Mouse (Mus musculus) regulatory T cell (primary cell): Measurements from ENCODE around the gene Cables2.

ENCODE experiments used
- in situ Hi-C: fragments of 300-600 bp; cut with MboI, MseI; formaldehyde crosslinking; loops from one replicate; pipeline ENCODE4 v1.15.1; 2025; ENCODE audit warnings: high pct_unique_total_duplicates

Cables2 gene

DNA sequence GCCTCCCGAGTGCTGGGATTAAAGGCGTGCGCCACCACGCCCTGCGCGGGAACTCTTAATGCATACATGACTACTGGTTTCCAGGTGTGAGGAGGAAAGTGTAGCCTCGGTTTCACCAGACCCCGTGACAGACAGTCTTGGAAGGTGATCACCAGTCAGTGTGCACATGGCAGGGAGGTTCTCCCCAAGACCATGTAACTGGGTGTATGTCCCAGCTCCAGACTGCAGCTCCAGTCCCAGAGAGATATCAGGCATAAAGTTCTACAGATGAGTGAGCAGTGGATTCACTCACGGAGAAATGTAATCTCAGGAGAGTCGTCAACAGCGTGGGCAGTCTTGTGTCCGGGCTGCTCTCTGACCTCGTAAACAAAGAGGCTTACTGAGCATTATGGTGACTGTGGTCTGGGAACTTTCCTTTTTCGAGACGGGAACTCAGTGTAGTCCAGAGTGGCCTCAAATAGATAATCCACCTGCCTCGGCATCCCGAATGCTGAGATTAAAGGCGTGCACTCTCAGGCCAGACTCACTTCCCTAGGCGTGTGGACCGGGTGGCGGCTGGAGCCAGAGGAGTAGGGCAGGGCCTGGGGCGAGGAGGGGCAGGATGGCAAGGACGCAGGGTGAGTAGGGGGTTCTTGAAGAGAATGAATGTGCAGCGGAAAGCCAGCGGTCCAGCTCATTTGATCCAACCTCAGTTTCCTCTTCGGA is 16.8 kb downstream of the Cables2 start:
- in situ Hi-C loops = loop anchor here (10.0 kb wide), 1 partner anchor 468 kb away; the partner anchor contains the start of gene Slc17a9

- in situ Hi-C loops = loop anchor here (10.0 kb wide), 1 partner anchor 469 kb away; the partner anchor contains the start of gene Slc17a9
Measured at GRCm38 (mm10) chr2:180255701-180256100, 17.6 kb downstream of the Cables2 start.

DNA sequence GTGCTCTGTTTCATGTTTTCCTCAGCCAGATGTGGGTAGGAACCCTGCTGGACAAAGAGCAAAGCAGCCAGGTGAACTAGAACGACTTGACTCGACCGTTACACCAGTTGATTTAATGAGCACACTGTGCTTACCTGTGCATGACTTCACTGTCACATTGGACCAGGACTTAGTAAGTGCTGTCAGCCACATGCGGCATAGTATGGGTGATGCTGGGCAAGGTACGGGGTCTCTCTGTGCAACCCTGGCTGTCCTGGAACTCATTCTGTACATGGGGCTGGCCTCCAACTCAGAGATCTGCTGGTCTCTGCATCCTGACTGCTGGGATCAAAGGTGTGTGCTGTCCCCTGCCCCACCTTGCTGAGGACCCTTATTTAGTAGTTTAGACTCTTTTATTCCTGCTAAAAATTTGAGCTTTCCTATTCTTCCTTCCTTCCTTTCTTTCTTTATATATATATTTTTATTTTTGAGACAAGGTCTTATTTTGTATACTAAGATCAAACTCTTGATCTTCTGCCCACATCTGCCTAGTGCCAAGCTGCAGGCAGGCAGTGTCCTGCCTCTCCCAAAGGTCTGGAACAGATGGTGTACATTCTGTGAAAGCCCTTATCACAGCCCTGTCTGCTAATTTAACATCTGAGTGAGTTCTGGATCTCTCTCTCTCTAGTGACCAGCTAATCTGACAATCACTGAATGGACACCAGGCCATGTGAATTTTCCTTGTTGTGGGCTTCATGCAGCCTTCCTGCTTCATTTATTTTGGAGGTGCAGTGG is 18.7 kb downstream of the Cables2 start:
- in situ Hi-C loops = loop anchor here (5.0 to 10.0 kb wide), 3 partner anchors 42 to 470 kb away; partner anchors contain the start of gene Slc17a9

GRCm38 (mm10) chr2:180251838-180252237 is 21.5 kb downstream of the Cables2 start:
- in situ Hi-C loops = loop anchor here (5.0 to 10.0 kb wide), 3 partner anchors 40 to 473 kb away; partner anchors contain the start of gene Slc17a9

DNA sequence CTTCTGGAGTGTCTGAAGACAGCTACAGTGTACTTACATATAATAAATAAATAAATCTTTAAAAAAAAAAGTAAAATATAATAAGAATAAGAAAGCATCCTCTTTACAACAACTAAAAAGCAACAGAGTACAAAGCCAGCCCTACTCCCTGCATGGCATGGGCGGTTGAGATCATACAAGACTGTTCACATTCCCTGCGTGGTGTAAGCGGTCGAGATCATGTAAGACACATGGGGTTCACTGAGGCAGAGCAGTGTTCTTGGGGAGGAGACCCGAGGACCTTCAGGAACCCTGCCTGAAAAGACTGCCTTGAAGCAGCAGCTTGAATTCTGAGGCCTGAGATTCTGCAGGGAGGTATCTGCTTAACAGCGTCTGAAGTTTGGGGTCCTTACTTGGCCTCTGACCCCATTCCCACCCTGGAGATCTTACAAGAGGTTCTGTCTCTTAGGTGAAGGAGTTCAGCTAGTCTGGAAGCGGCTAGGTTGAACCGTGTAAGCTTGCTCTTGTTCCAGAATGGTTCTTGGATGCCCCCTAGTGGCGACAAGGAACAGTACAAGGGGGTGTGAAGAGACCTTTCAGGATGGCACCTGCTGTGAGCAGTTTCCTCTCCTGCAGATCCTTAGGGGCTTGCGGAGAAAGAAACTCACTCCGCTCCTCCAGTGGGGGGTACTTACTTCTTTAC is 22.2 kb downstream of the Cables2 start:
- in situ Hi-C loops = loop anchor here (5.0 to 10.0 kb wide), 3 partner anchors 39 to 474 kb away; partner anchors contain the start of gene Slc17a9

DNA sequence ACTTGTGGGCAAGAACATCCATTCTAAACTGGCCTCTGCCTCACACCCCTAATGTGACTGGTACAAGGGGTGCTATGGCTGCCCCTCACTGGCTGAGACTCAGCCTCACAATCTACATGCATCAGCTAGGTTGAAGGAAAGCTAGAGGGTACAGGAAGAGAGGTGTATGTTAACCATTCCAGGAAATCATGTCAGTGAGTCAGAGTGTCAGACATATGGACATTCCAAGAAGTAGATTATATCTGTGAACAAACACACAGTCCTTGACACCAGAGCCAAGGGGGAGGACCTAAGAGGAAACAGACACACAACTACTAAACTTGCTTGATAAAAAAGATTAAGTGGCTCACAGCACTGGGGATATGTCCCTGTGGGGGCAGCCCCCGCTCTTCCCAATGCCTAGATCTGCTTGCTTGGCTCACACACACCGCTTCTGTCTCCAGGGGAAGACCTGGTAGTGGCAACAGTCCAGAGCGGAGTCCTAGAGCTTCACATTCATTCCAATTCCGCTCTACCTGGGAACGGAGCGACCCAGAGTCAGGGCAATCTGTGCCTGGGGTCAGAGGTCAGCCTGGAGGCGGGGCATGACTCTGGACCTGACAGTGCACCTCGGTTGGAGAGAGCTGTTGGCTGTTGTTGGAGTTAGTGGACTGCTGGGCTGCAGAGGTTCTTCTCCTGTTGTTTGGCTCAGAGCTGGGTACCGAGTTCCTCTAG is 24.2 kb downstream of the Cables2 start:
- in situ Hi-C loops = no loop called here

GRCm38 (mm10) chr2:180247916-180248315 is 25.4 kb downstream of the Cables2 start:
- in situ Hi-C loops = no loop called here

- in situ Hi-C loops = no loop called here
Measured at GRCm38 (mm10) chr2:180243108-180243507, 30.2 kb downstream of the Cables2 start.

DNA sequence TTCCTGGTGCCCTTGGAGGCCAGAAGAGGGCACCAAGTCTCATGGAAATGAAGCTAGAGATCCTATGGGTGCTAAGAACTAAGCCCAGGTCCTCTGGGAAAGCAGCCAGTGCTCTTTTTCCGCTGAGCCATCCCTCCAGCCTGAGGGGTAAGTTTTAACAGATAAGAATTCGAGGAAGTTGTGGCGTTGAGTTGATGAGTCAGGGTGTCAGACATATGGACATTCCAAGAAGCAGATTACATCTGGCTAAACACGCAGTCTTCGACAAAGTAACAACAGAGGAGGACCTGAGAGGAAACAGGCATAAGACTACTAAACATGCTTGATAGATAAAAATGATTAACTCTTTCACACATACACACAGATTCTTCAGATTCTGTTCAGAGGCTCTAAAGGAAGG is 34.7 kb downstream of the Cables2 start:
- in situ Hi-C loops = no loop called here

GRCm38 (mm10) chr2:180237601-180238345 is 35.5 kb downstream of the Cables2 start:
- in situ Hi-C loops = no loop called here

DNA sequence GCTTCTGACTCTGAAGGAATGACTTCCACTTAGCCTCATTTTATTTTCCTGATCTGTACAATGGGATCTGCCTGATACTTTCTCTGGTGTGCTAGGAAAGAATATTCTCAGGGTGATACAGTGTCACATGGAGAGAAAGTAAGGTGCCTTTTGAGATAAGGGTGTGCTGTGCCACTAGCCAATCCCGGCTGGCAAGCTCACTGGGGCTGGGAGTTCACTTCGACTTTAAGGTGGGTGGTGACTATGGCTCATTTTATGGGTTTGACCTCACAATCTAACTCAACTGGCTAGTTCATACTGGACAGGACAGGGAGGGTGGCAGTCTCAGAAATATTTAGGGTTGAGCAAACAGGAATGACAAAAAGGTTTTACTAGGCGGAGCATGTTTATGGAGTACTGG is 36.4 kb downstream of the Cables2 start:
- in situ Hi-C loops = no loop called here

- in situ Hi-C loops = no loop called here
Measured at GRCm38 (mm10) chr2:180236500-180236899, 36.8 kb downstream of the Cables2 start.

- in situ Hi-C loops = no loop called here
Measured at GRCm38 (mm10) chr2:180235788-180236187, 37.5 kb downstream of the Cables2 start.

GRCm38 (mm10) chr2:180234980-180235379 is 38.3 kb downstream of the Cables2 start:
- in situ Hi-C loops = no loop called here

GRCm38 (mm10) chr2:180234353-180234752 is 38.9 kb downstream of the Cables2 start:
- in situ Hi-C loops = no loop called here

- in situ Hi-C loops = no loop called here
Measured at GRCm38 (mm10) chr2:180233101-180233904, 40.0 kb downstream of the Cables2 start.

- in situ Hi-C loops = no loop called here
Measured at GRCm38 (mm10) chr2:180230482-180230881, 42.8 kb downstream of the Cables2 start.

- in situ Hi-C loops = loop anchor here (10.0 kb wide), 1 partner anchor 1536 kb away; the partner anchor contains the start of gene Myt1
Measured at GRCm38 (mm10) chr2:180229129-180229528, 44.2 kb downstream of the Cables2 start.

- in situ Hi-C loops = loop anchor here (10.0 kb wide), 1 partner anchor 1536 kb away; the partner anchor contains the start of gene Myt1
Measured at GRCm38 (mm10) chr2:180228592-180228991, 44.7 kb downstream of the Cables2 start.
